Mouse (Mus musculus) heart, embryonic 14.5 days (tissue): Measurements from ENCODE around the gene Scmh1. TPM values are rescaled to one million over a fixed set of nuclear protein-coding genes. Genes with fewer than 3 reads are reported as not detected.

Experiments used
- ATAC-seq: fragments of 200-750 bp; cut with Nextera tagmentation; 2 replicates; pipeline ENCODE4 v1.8.0; 2017; ENCODE audit warnings: low read depth, moderate TSS enrichment; ENCODE audit not compliant: insufficient number of reproducible peaks, insufficient read depth, low FRiP score
- H3K27ac ChIP-seq, 2 experiments: fragments of 200-500 bp in 1 of 2; fragments of 300-500 bp in 1 of 2; sonication (generic) in 1 of 2; replicated peaks in 1 of 2; 2 replicates each; pipeline ENCODE4 v1.5.1; 2012 to 2014; ENCODE audit warnings: low read depth in 2 of 2, low read length in 2 of 2, control low read depth in 1 of 2, mild to moderate bottlenecking in 1 of 2, mixed read lengths in 1 of 2; ENCODE audit not compliant: control insufficient read depth in 1 of 2, insufficient read depth in 1 of 2
- H3K27me3 ChIP-seq: fragments of 300-500 bp; sonication (generic); 2 replicates; pipeline ENCODE4 v1.6.1; 2014; ENCODE audit warnings: mild to moderate bottlenecking, low read length, control low read depth; ENCODE audit not compliant: control insufficient read depth, insufficient read depth
- H3K36me3 ChIP-seq: fragments of 300-500 bp; sonication (generic); 2 replicates; pipeline ENCODE4 v1.6.1; 2014; ENCODE audit warnings: mild to moderate bottlenecking, control low read depth, low read length, mixed read lengths; ENCODE audit not compliant: control insufficient read depth, insufficient read depth
- H3K4me1 ChIP-seq, 2 experiments: fragments of 200-500 bp in 1 of 2; fragments of 300-500 bp in 1 of 2; sonication (generic) in 1 of 2; 2 replicates each; pipeline ENCODE4 v1.6.1; 2012 to 2014; ENCODE audit warnings: low read length in 2 of 2, control low read depth in 1 of 2, mixed read lengths in 1 of 2; ENCODE audit not compliant: control insufficient read depth in 2 of 2, insufficient read depth in 2 of 2
- H3K4me2 ChIP-seq: fragments of 300-500 bp; sonication (generic); 2 replicates; pipeline ENCODE4 v1.6.1; 2014; ENCODE audit warnings: mild to moderate bottlenecking, low read length
- H3K4me3 ChIP-seq, 2 experiments: fragments of 200-500 bp in 1 of 2; fragments of 300-500 bp in 1 of 2; sonication (generic) in 1 of 2; 2 replicates each; pipeline ENCODE4 v1.5.1; 2012 to 2014; ENCODE audit warnings: low read length in 2 of 2, mild to moderate bottlenecking in 2 of 2, control low read depth in 1 of 2, low read depth in 1 of 2, moderate library complexity in 1 of 2; ENCODE audit not compliant: control insufficient read depth in 1 of 2, insufficient read depth in 1 of 2
- H3K9ac ChIP-seq: fragments of 300-500 bp; sonication (generic); 2 replicates; pipeline ENCODE4 v1.6.1; 2014; ENCODE audit warnings: mild to moderate bottlenecking, low read length
- H3K9me3 ChIP-seq: fragments of 300-500 bp; sonication (generic); 2 replicates; pipeline ENCODE4 v1.6.1; 2016; ENCODE audit warnings: low read length, control low read depth; ENCODE audit not compliant: control insufficient read depth
- WGBS: fragments of 180-500 bp; shearing (Covaris S2); extraction: QIAGEN DNeasy Blood & Tissue Kit; methylation state at CpG from one replicate; pipeline ENCODE4 v1.1.7; 2014; 5-methylcytosine and 5-hydroxymethylcytosine counted together
- polyA plus RNA-seq: library from polyadenylated mRNA; unstranded; fragments of >200 nt; fragmentation: Nextera tagmentation; extraction: Ambion mirVana; gene quantifications from 2 replicates; pipeline ENCODE4 v1.2.1, GENCODE M21; 2014

The Scmh1 gene
- polyA plus RNA-seq, 1 experiment from 2014 or later: 81.6 TPM

GRCm38 (mm10) chr4:120538664-120539063 is 133.6 kb downstream of the Scmh1 start:
- Histone ChIP-seq H3K9me3 (no peaks in the 10 kb centered on the region), H3K27me3 (no peaks in the 10 kb centered on the region), H3K36me3 (peaks cover 62% of the 10 kb centered on the region), H3K27ac (no peak overlapping the region), H3K4me1 (no peaks in the 10 kb centered on the region), H3K4me3 (no peak overlapping the region), H3K4me2 (no peak overlapping the region), H3K9ac (no peak overlapping the region)
- ATAC-seq: no peak; the same call in 1 of the 2 replicates
- 93% methylated on average over 10 of the region's 10 CpGs for WGBS

- no peak overlapping the region for H3K27ac ChIP-seq
- no peak overlapping the region for H3K4me2 ChIP-seq
- no peak overlapping the region for H3K9ac ChIP-seq
- H3K4me1 ChIP-seq: no peaks in the 10 kb centered on the region
- H3K36me3 ChIP-seq: peaks cover 100% of the 10 kb centered on the region
- no peak overlapping the region for H3K4me3 ChIP-seq
- no peaks in the 10 kb centered on the region for H3K27me3 ChIP-seq
- no peaks in the 10 kb centered on the region for H3K9me3 ChIP-seq
- WGBS: 91% methylated on average over 1 of the region's 1 CpGs
- ATAC-seq: no peak
These were observed 139.8 kb downstream of the Scmh1 start for GRCm38 (mm10) chr4:120544896-120545295.

- WGBS: 85% methylated on average over 6 of the region's 6 CpGs
- ATAC-seq: no peak
- Histone ChIP-seq H3K9me3 (no peaks in the 10 kb centered on the region), H3K9ac (no peak overlapping the region), H3K4me1 (no peaks in the 10 kb centered on the region), H3K27me3 (no peaks in the 10 kb centered on the region), H3K4me2 (no peak overlapping the region), H3K36me3 (peaks cover 99% of the 10 kb centered on the region), H3K4me3 (no peak overlapping the region), H3K27ac (no peak overlapping the region)
These were observed 151.5 kb downstream of the Scmh1 start for GRCm38 (mm10) chr4:120556592-120556991.

- H3K36me3 ChIP-seq: peaks cover 50% of the 10 kb centered on the region
- no peak overlapping the region for H3K27ac ChIP-seq
- ATAC-seq: no peak
These were observed 160.6 kb downstream of the Scmh1 start for GRCm38 (mm10) chr4:120565726-120566125.

GRCm38 (mm10) chr4:120568005-120568404 is 162.9 kb downstream of the Scmh1 start:
- H3K9ac ChIP-seq: peak overlapping the region; percentile 95
- H3K4me2 ChIP-seq: peak overlapping the region; percentile 73
- WGBS: 7% methylated on average over 5 of the region's 5 CpGs
- 0 out of 2 replicates have a peak, but pooled peaks have one; percentile 18 for ATAC-seq
- no peaks in the 10 kb centered on the region for H3K9me3 ChIP-seq
- peak overlapping the region; percentile 14 to 78; a peak in 3 of 4 replicates for H3K4me3 ChIP-seq
- H3K27me3 ChIP-seq: no peaks in the 10 kb centered on the region
- H3K36me3 ChIP-seq: peaks cover 27% of the 10 kb centered on the region
- peaks cover 7 to 44% of the 10 kb centered on the region in 2 experiments for H3K4me1 ChIP-seq
- H3K27ac ChIP-seq: peak overlapping the region; percentile 85 to 90

More at GRCm38 (mm10) chr4:120565726-120566125, 160.6 kb downstream of the Scmh1 start:
- Histone ChIP-seq H3K4me2 (no peak overlapping the region), H3K4me1 (peaks cover 2 to 34% of the 10 kb centered on the region in 2 experiments; a peak in 3 of 4 replicates), H3K9ac (no peak overlapping the region), H3K27me3 (no peaks in the 10 kb centered on the region), H3K9me3 (no peaks in the 10 kb centered on the region), H3K4me3 (no peak overlapping the region)
- WGBS: 86% methylated on average over 2 of the region's 2 CpGs

GRCm38 (mm10) chr4:120569025-120569424 is 163.9 kb downstream of the Scmh1 start:
- H3K4me2 ChIP-seq: peak overlapping the region; percentile 73
- H3K36me3 ChIP-seq: peaks cover 17% of the 10 kb centered on the region
- 6% methylated on average over 4 of the region's 4 CpGs for WGBS
- H3K27me3 ChIP-seq: no peaks in the 10 kb centered on the region
- peak overlapping the region; percentile 85 to 89 for H3K27ac ChIP-seq
- peaks cover 7 to 44% of the 10 kb centered on the region in 2 experiments for H3K4me1 ChIP-seq
- H3K4me3 ChIP-seq: peak overlapping the region; percentile 78 to 83
- peak overlapping the region; percentile 95 for H3K9ac ChIP-seq
- no peak for ATAC-seq
- no peaks in the 10 kb centered on the region for H3K9me3 ChIP-seq

GRCm38 (mm10) chr4:120569486-120570437 is 164.7 kb downstream of the Scmh1 start, which contains the start of gene Ctps:
Ctps (minus strand) TSS chr4:120570276.
- peak; percentile 94 for ATAC-seq
- peaks cover 7 to 44% of the 10 kb centered on the region in 2 experiments for H3K4me1 ChIP-seq
- peak within 1 kb of the TSS; percentile 85 to 89 for H3K27ac ChIP-seq
- H3K27me3 ChIP-seq: no peaks in the 10 kb centered on the region
- H3K9ac ChIP-seq: peak within 1 kb of the TSS; percentile 95
- H3K36me3 ChIP-seq: peaks cover 10% of the 10 kb centered on the region
- peak within 1 kb of the TSS; percentile 73 for H3K4me2 ChIP-seq
- H3K9me3 ChIP-seq: no peaks in the 10 kb centered on the region
- WGBS: under 1% methylated on average over 97 of the region's 97 CpGs
- H3K4me3 ChIP-seq: peak within 1 kb of the TSS; percentile 78 to 83
